Mouse (Mus musculus) bone marrow, adult 2 months (tissue): ENCODE measurements at regions not wholly inside any gene's neighbourhood (a gene's known extent, or its start where the extent isn't known, plus 50 kb on each side); places are given as distances from the start of the nearest gene placed in this dataset.

ENCODE experiments used
- CTCF ChIP-seq: fragments of 200-500 bp; IDR thresholded peaks from 2 replicates; pipeline ENCODE4 v1.5.1; 2011; ENCODE audit warnings: low read length, control low read depth; ENCODE audit not compliant: control insufficient read depth, insufficient read depth
- POLR2A ChIP-seq: fragments of 200-500 bp; IDR thresholded peaks from 2 replicates; pipeline ENCODE4 v1.6.1; 2011; ENCODE audit warnings: low read depth, mild to moderate bottlenecking, control low read depth, low read length, borderline replicate concordance; ENCODE audit not compliant: control insufficient read depth

DNA sequence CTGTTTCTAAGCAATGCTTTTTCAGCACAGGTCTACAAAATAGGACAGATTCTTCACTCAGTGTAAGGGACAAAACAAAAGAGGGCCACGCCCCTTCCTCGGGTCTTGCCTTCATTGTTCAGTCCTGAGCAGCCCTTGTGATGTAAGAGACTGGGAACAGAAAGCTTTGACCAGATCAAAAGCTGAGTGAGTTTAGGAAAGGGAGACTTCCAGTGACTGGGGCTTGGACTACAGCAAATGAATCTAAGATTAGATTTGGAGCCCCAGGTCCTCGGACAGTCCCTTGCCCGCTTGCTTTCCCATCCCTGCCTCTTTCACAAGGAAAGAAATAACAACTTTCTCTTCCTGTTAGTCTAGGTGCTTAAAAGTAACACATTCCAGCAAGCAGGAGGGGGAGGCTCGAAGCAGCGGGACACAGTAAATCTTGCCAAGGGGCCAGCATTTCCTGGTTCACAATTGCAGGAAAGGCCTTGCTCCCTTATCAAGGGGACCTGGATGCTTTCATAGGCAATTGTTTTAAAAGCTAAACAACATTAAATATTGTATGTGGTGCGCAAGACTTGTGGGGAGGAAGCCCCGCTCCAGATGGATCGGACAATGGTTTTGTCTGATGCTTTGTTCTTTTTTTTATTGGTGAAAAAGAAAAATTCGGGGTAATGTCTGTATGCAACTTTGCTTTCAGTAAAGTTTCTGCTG lies 333.4 kb downstream of the Fat4 start:
- no peak for TF ChIP-seq CTCF
- TF ChIP-seq POLR2A = no peak
